Mouse (Mus musculus) MEL (cell line): ENCODE data around the gene Agl. TPM values are rescaled to one million over a fixed set of nuclear protein-coding genes. Genes with fewer than 3 reads are reported as not detected.
"Not testable (repeated sequence)": the region's sequence is repeated elsewhere in the genome, so short reads cannot be mapped to it uniquely, and the experiment has no call there.

Experiments
- DNase-seq: peaks from one replicate; pipeline ENCODE4 v3.0.0; 2011; ENCODE audit warnings: low read depth, low spot score
- H3K27ac ChIP-seq: 2 replicates; pipeline ENCODE4 v1.5.1; 2012; ENCODE audit warnings: low read depth, mild to moderate bottlenecking, control low read depth, low read length, moderate library complexity; ENCODE audit not compliant: control insufficient read depth
- H3K27me3 ChIP-seq, 2 experiments: fragments of 150-350 bp in 1 of 2; sonication (generic) in 1 of 2; 2 replicates each; pipeline ENCODE4 v1.6.1; 2012; ENCODE audit warnings: low read length in 2 of 2, mild to moderate bottlenecking in 2 of 2, improper control_type of control experiment in 1 of 2, moderate library complexity in 1 of 2; ENCODE audit not compliant: insufficient read depth in 2 of 2, control insufficient read depth in 1 of 2
- H3K36me3 ChIP-seq, 2 experiments: 2 replicates each; pipeline ENCODE4 v1.6.1; 2012 to 2014; ENCODE audit warnings: low read length in 2 of 2, improper control_type of control experiment in 1 of 2, inconsistent platforms in 1 of 2, mild to moderate bottlenecking in 1 of 2; ENCODE audit not compliant: insufficient read depth in 2 of 2, control insufficient read depth in 1 of 2
- H3K4me1 ChIP-seq, 2 experiments: fragments of 150-350 bp in 1 of 2; sonication (generic) in 1 of 2; 2 replicates each; pipeline ENCODE4 v1.6.1; 2012; ENCODE audit warnings: low read length in 2 of 2, improper control_type of control experiment in 1 of 2, mild to moderate bottlenecking in 1 of 2; ENCODE audit not compliant: insufficient read depth in 2 of 2, control insufficient read depth in 1 of 2
- H3K4me3 ChIP-seq, 2 experiments: fragments of 150-350 bp in 1 of 2; sonication (generic) in 1 of 2; 2 replicates each; pipeline ENCODE4 v1.5.1; 2012; ENCODE audit warnings: low read depth in 2 of 2, low read length in 2 of 2, mild to moderate bottlenecking in 2 of 2, moderate library complexity in 2 of 2, control low read depth in 1 of 2, improper control_type of control experiment in 1 of 2; ENCODE audit not compliant: control insufficient read depth in 1 of 2, insufficient read depth in 1 of 2
- H3K79me2 ChIP-seq: 2 replicates; pipeline ENCODE4 v1.6.1; 2012; ENCODE audit warnings: mild to moderate bottlenecking, low read length, moderate library complexity; ENCODE audit not compliant: control insufficient read depth, poor library complexity, insufficient read depth
- H3K9ac ChIP-seq: 2 replicates; pipeline ENCODE4 v1.6.1; 2012; ENCODE audit warnings: low read depth, mild to moderate bottlenecking, control low read depth, low read length, moderate library complexity; ENCODE audit not compliant: control insufficient read depth, poor library complexity, severe bottlenecking
- H3K9me3 ChIP-seq: fragments of 150-350 bp; sonication (generic); replicated peaks from 2 replicates; pipeline ENCODE4 v1.6.1; 2012; ENCODE audit warnings: mild to moderate bottlenecking, low read length, improper control_type of control experiment, moderate library complexity; ENCODE audit not compliant: insufficient read depth
- BHLHE40 ChIP-seq: IDR thresholded peaks from 2 replicates; pipeline ENCODE4 v1.6.1; 2012; ENCODE audit warnings: low read depth, mild to moderate bottlenecking, inconsistent platforms, low read length, improper control_type of control experiment, borderline replicate concordance
- CTCF ChIP-seq, 3 experiments: IDR thresholded peaks in 2 of 3; conservative IDR thresholded peaks in 1 of 3; 2 replicates each; pipeline ENCODE4 v1.5.1; 2011 to 2012; ENCODE audit warnings: low read length in 3 of 3, low read depth in 2 of 3, mild to moderate bottlenecking in 2 of 3, improper control_type of control experiment in 1 of 3, inconsistent platforms in 1 of 3, mixed read lengths in 1 of 3, moderate library complexity in 1 of 3; ENCODE audit not compliant: control insufficient read depth in 1 of 3, insufficient read depth in 1 of 3, poor library complexity in 1 of 3, severe bottlenecking in 1 of 3
- ELF1 ChIP-seq: IDR thresholded peaks from 2 replicates; pipeline ENCODE4 v1.6.1; 2014; ENCODE audit warnings: low read depth, mild to moderate bottlenecking, inconsistent platforms, low read length, improper control_type of control experiment, moderate library complexity
- EP300 ChIP-seq, 2 experiments: IDR thresholded peaks; 2 replicates each; pipeline ENCODE4 v1.6.1; 2011; ENCODE audit warnings: improper control_type of control experiment in 2 of 2, low read length in 2 of 2, low read depth in 1 of 2, mild to moderate bottlenecking in 1 of 2
- ETS1 ChIP-seq: IDR thresholded peaks from 2 replicates; pipeline ENCODE4 v1.6.1; 2012; ENCODE audit warnings: low read depth, mild to moderate bottlenecking, inconsistent platforms, low read length, improper control_type of control experiment, moderate library complexity
- GABPA ChIP-seq: IDR thresholded peaks from 2 replicates; pipeline ENCODE4 v1.6.1; 2012; ENCODE audit warnings: low read depth, mild to moderate bottlenecking, inconsistent platforms, low read length, improper control_type of control experiment, moderate library complexity
- GATA1 ChIP-seq: IDR thresholded peaks from 2 replicates; pipeline ENCODE4 v1.6.1; 2011; ENCODE audit warnings: low read depth, low read length, improper control_type of control experiment
- MAZ ChIP-seq: IDR thresholded peaks from 2 replicates; pipeline ENCODE4 v1.6.1; 2012; ENCODE audit warnings: low read depth, mild to moderate bottlenecking, inconsistent platforms, low read length, improper control_type of control experiment
- MYB ChIP-seq: IDR thresholded peaks from 2 replicates; pipeline ENCODE4 v1.6.1; 2011; ENCODE audit warnings: mild to moderate bottlenecking, low read depth, low read length, improper control_type of control experiment
- NELFE ChIP-seq: IDR thresholded peaks from 2 replicates; pipeline ENCODE4 v1.6.1; 2011; ENCODE audit warnings: low read depth, low read length, improper control_type of control experiment
- NRF1 ChIP-seq: IDR thresholded peaks from 2 replicates; pipeline ENCODE4 v1.6.1; 2014; ENCODE audit warnings: low read depth, mild to moderate bottlenecking, inconsistent platforms, low read length, improper control_type of control experiment, moderate library complexity; ENCODE audit not compliant: poor library complexity, insufficient read depth, severe bottlenecking
- RAD21 ChIP-seq: IDR thresholded peaks from 2 replicates; pipeline ENCODE4 v1.6.1; 2011; ENCODE audit warnings: mild to moderate bottlenecking, low read depth, low read length, improper control_type of control experiment
- SMC3 ChIP-seq: IDR thresholded peaks from 2 replicates; pipeline ENCODE4 v1.6.1; 2011; ENCODE audit warnings: low read depth, low read length, improper control_type of control experiment
- TAL1 ChIP-seq: IDR thresholded peaks from 2 replicates; pipeline ENCODE4 v1.6.1; 2012; ENCODE audit warnings: mild to moderate bottlenecking, inconsistent platforms, low read length, moderate library complexity, mixed read lengths
- TCF12 ChIP-seq: IDR thresholded peaks from 2 replicates; pipeline ENCODE4 v1.6.1; 2014; ENCODE audit warnings: low read depth, mild to moderate bottlenecking, inconsistent platforms, low read length, improper control_type of control experiment, moderate library complexity
- UBTF ChIP-seq: IDR thresholded peaks from 2 replicates; pipeline ENCODE4 v1.6.1; 2012; ENCODE audit warnings: low read depth, mild to moderate bottlenecking, inconsistent platforms, low read length, improper control_type of control experiment, moderate library complexity, borderline replicate concordance; ENCODE audit not compliant: insufficient read depth
- USF1 ChIP-seq: IDR thresholded peaks from 2 replicates; pipeline ENCODE4 v1.6.1; 2014; ENCODE audit warnings: low read depth, mild to moderate bottlenecking, inconsistent platforms, low read length, improper control_type of control experiment, moderate library complexity
- USF2 ChIP-seq, 2 experiments: IDR thresholded peaks; 2 replicates each; pipeline ENCODE4 v1.6.1; 2011 to 2012; ENCODE audit warnings: improper control_type of control experiment in 2 of 2, low read length in 2 of 2, borderline replicate concordance in 1 of 2, inconsistent platforms in 1 of 2, low read depth in 1 of 2, mild to moderate bottlenecking in 1 of 2; ENCODE audit not compliant: insufficient read depth in 1 of 2
- ZC3H11A ChIP-seq: IDR thresholded peaks from 2 replicates; pipeline ENCODE4 v1.6.1; 2012; ENCODE audit warnings: low read depth, mild to moderate bottlenecking, inconsistent platforms, low read length, improper control_type of control experiment
- ZMIZ1 ChIP-seq: IDR thresholded peaks from 2 replicates; pipeline ENCODE4 v1.6.1; 2012; ENCODE audit warnings: low read depth, mild to moderate bottlenecking, inconsistent platforms, low read length, improper control_type of control experiment, moderate library complexity
- polyA plus RNA-seq, 2 experiments: library from polyadenylated mRNA; stranded (reverse) in 1 of 2; unstranded in 1 of 2; fragments of >175 nt in 1 of 2; fragments of >200 nt in 1 of 2; gene quantifications; 2 replicates each; pipeline versions ENCODE4 v1.2.1 to v1.2.4; 2012; ENCODE audit warnings: low replicate concordance in 2 of 2, low read depth in 1 of 2; ENCODE audit not compliant: insufficient read length in 2 of 2, insufficient read depth in 1 of 2, missing spikeins in 1 of 2
- total RNA-seq: library from RNA; depleted of rRNA; stranded (reverse); fragments of 300-350 nt; gene quantifications from 2 replicates; pipeline ENCODE4 v1.2.3, GENCODE M21; 2012

Agl gene
- total and polyA plus RNA-seq, 3 experiments: 4.6 to 21.1 (median 11.9) TPM

GRCm38 (mm10) chr3:116812946-116813345 lies 5.0 kb upstream of the Agl start:
- no peak for TF ChIP-seq RAD21
- H3K27ac ChIP-seq: no peak overlapping the region
- peaks cover under 1% of the 10 kb centered on the region for H3K79me2 ChIP-seq
- H3K9me3 ChIP-seq: no peaks in the 10 kb centered on the region
- H3K4me3 ChIP-seq: no peak overlapping the region
- peaks cover 0 to 6% of the 10 kb centered on the region in 2 experiments; a peak in 2 of 4 replicates for H3K36me3 ChIP-seq
- H3K4me1 ChIP-seq: peaks cover 2 to 13% of the 10 kb centered on the region in 2 experiments; a peak in 3 of 4 replicates
- no peak overlapping the region for H3K9ac ChIP-seq
- no peak for DNase-seq
- peaks cover 1 to 3% of the 10 kb centered on the region in 2 experiments; a peak in 3 of 4 replicates for H3K27me3 ChIP-seq

- H3K79me2 ChIP-seq, H3K27me3 ChIP-seq, H3K9ac ChIP-seq, H3K4me3 ChIP-seq, H3K9me3 ChIP-seq, H3K27ac ChIP-seq, DNase-seq, H3K36me3 ChIP-seq: not testable (repeated sequence)
- peaks cover 2 to 19% of the 10 kb centered on the region in 2 experiments; a peak in 3 of 4 replicates for H3K4me1 ChIP-seq
These were observed 2.4 kb upstream of the Agl start for GRCm38 (mm10) chr3:116810351-116810750.

- Histone ChIP-seq H3K4me1 (peaks cover 2 to 19% of the 10 kb centered on the region in 2 experiments; a peak in 3 of 4 replicates), H3K27ac (no peak overlapping the region; the same call in 1 of the 2 replicates)
- TF ChIP-seq TAL1 (no peak), ZC3H11A (no peak), TCF12 (no peak), BHLHE40 (no peak), SMC3 (no peak), UBTF (no peak), GATA1 (no peak), ETS1 (no peak), USF1 (no peak), NELFE (no peak), CTCF (IDR thresholded peaks at IDR 0.05 in 2 of 3, conservative IDR thresholded peaks at IDR 0.05 in 1 of 3; ENCODE audit: control insufficient read depth in 1 of 3, insufficient read depth in 1 of 3, low read depth in 2 of 3, low read length in 3 of 3, poor library complexity in 1 of 3, severe bottlenecking in 1 of 3) (no peak), EP300 (IDR thresholded peaks at IDR 0.05; ENCODE audit: low read depth in 1 of 2, low read length in 2 of 2) (no peak), USF2 (IDR thresholded peaks at IDR 0.05; ENCODE audit: borderline replicate concordance in 1 of 2, insufficient read depth in 1 of 2, low read depth in 1 of 2, low read length in 2 of 2) (no peak), GABPA (no peak), ELF1 (no peak), NRF1 (no peak), MAZ (no peak), MYB (no peak), ZMIZ1 (no peak), RAD21 (no peak)
These were observed 1.3 kb upstream of the Agl start for GRCm38 (mm10) chr3:116809221-116809620.

More at GRCm38 (mm10) chr3:116809221-116809620, 1.3 kb upstream of the Agl start:
- Histone ChIP-seq H3K36me3 (peaks cover 0 to 9% of the 10 kb centered on the region in 2 experiments; a peak in 2 of 4 replicates), H3K79me2 (peaks cover 4% of the 10 kb centered on the region), H3K9me3 (no peaks in the 10 kb centered on the region), H3K27me3 (peaks cover 0 to under 1% of the 10 kb centered on the region in 2 experiments; a peak in 2 of 4 replicates), H3K9ac (peak overlapping the region; percentile 79), H3K4me3 (peak overlapping the region in 1 of 2 experiments; percentile 71; a peak in 2 of 4 replicates)
- no peak for DNase-seq
